Mouse (Mus musculus): ENCODE results near the gene Arntl.
"Not testable (repeated sequence)": the region's sequence is repeated elsewhere in the genome, so short reads cannot be mapped to it uniquely, and the experiment has no call there.

Arntl gene

GRCm38 (mm10) chr7:113251001-113251400 is 43.7 kb downstream of the Arntl start:
- peak; percentile 72 for DNase-seq (ENCODE audit: low spot score)

GRCm38 (mm10) chr7:113251554-113251953 is 44.3 kb downstream of the Arntl start:
- DNase-seq (ENCODE audit: low spot score) = no peak

GRCm38 (mm10) chr7:113253777-113254405 is 46.6 kb downstream of the Arntl start:
- no peak for DNase-seq (ENCODE audit: low spot score)

GRCm38 (mm10) chr7:113256046-113256445 is 48.8 kb downstream of the Arntl start:
- peak; percentile 39 for DNase-seq (ENCODE audit: low spot score)

- no peak for DNase-seq (ENCODE audit: low spot score)
Observed at GRCm38 (mm10) chr7:113258430-113258829, 51.2 kb downstream of the Arntl start.

- DNase-seq (ENCODE audit: low spot score) = peak; percentile 67
Observed at GRCm38 (mm10) chr7:113260321-113261167, 53.3 kb downstream of the Arntl start.

GRCm38 (mm10) chr7:113261690-113262089 is 54.4 kb downstream of the Arntl start:
- DNase-seq (ENCODE audit: low spot score) = no peak

- DNase-seq (ENCODE audit: low spot score) = not testable (repeated sequence)
Observed at GRCm38 (mm10) chr7:113262510-113263467, 55.5 kb downstream of the Arntl start.

GRCm38 (mm10) chr7:113263990-113264389 is 56.7 kb downstream of the Arntl start:
- no peak for DNase-seq (ENCODE audit: low spot score)

- DNase-seq (ENCODE audit: low spot score) = peak; percentile 69
Observed at GRCm38 (mm10) chr7:113268287-113268686, 61.0 kb downstream of the Arntl start.

GRCm38 (mm10) chr7:113269081-113269480 is 61.8 kb downstream of the Arntl start:
- DNase-seq (ENCODE audit: low spot score) = no peak

- no peak for DNase-seq (ENCODE audit: low spot score)
Observed at GRCm38 (mm10) chr7:113269921-113270320, 62.7 kb downstream of the Arntl start.

GRCm38 (mm10) chr7:113270551-113270950 is 63.3 kb downstream of the Arntl start:
- DNase-seq (ENCODE audit: low spot score) = no peak

GRCm38 (mm10) chr7:113270991-113271390 is 63.7 kb downstream of the Arntl start:
- no peak for DNase-seq (ENCODE audit: low spot score)

- no peak for DNase-seq (ENCODE audit: low spot score)
Observed at GRCm38 (mm10) chr7:113272338-113272997, 65.2 kb downstream of the Arntl start.

GRCm38 (mm10) chr7:113277245-113277644 is 70.0 kb downstream of the Arntl start:
- DNase-seq (ENCODE audit: low spot score) = no peak

- DNase-seq (ENCODE audit: low spot score) = no peak
Observed at GRCm38 (mm10) chr7:113278493-113278892, 71.2 kb downstream of the Arntl start.

- no peak for DNase-seq (ENCODE audit: low spot score)
Observed at GRCm38 (mm10) chr7:113279246-113279645, 72.0 kb downstream of the Arntl start.

- no peak for DNase-seq (ENCODE audit: low spot score)
Observed at GRCm38 (mm10) chr7:113285405-113285804, 78.1 kb downstream of the Arntl start.

GRCm38 (mm10) chr7:113289211-113289610 is 81.9 kb downstream of the Arntl start:
- no peak for DNase-seq (ENCODE audit: low spot score)

GRCm38 (mm10) chr7:113291741-113292140 is 84.5 kb downstream of the Arntl start:
- DNase-seq (ENCODE audit: low spot score) = no peak

- no peak for DNase-seq (ENCODE audit: low spot score)
Observed at GRCm38 (mm10) chr7:113292193-113292592, 84.9 kb downstream of the Arntl start.
